Mouse (Mus musculus) adrenal gland, postnatal 0 days (tissue): ENCODE results near the gene Anapc10. TPM values are rescaled to one million over a fixed set of nuclear protein-coding genes. Genes with fewer than 3 reads are reported as not detected.

Source experiments
- polyA plus RNA-seq: library from polyadenylated mRNA; unstranded; fragments of >200 nt; fragmentation: Nextera tagmentation; extraction: Ambion mirVana; gene quantifications from 2 replicates; pipeline ENCODE4 v1.2.1, GENCODE M21; 2015

The Anapc10 gene
- polyA plus RNA-seq = 63.3 and 97.3 TPM in 2 replicates

GRCm38 (mm10) chr8:79711064-79711961, at the start of gene Anapc10, which contains the start of gene Abce1:
Anapc10 (plus strand) TSS chr8:79711820.
Abce1 (minus strand) TSS chr8:79711740.

Other genes starting within 250 kb of the Anapc10 start
- 5.7 and 6.4 TPM in 2 replicates for gene Otud4, start 72.2 kb upstream of the Anapc10 start, polyA plus RNA-seq
- 35.5 and 51.2 TPM in 2 replicates for gene Abce1, start 80 bp upstream of the Anapc10 start, polyA plus RNA-seq